Mouse (Mus musculus) limb, embryonic 11.5 days (tissue): ENCODE data around the gene Gm45799. TPM values are rescaled to one million over a fixed set of nuclear protein-coding genes. Genes with fewer than 3 reads are reported as not detected.

Source experiments
- ATAC-seq: fragments of 200-750 bp; cut with Nextera tagmentation; 2 replicates; pipeline ENCODE4 v1.8.0; 2017; ENCODE audit warnings: low read depth; ENCODE audit not compliant: insufficient number of reproducible peaks, low FRiP score, low TSS enrichment
- DNase-seq: peaks from one replicate; pipeline ENCODE4 v3.0.0-alpha.2; 2015; ENCODE audit warnings: low spot score
- H3K27ac ChIP-seq: fragments of 300-500 bp; sonication (generic); replicated peaks from 2 replicates; pipeline ENCODE4 v1.5.1; 2014; ENCODE audit warnings: low read depth, mild to moderate bottlenecking, low read length
- H3K27me3 ChIP-seq: fragments of 300-500 bp; sonication (generic); 2 replicates; pipeline ENCODE4 v1.6.1; 2014; ENCODE audit warnings: mild to moderate bottlenecking, low read length, mixed read lengths; ENCODE audit not compliant: control insufficient read depth, insufficient read depth
- H3K36me3 ChIP-seq: fragments of 300-500 bp; sonication (generic); 2 replicates; pipeline ENCODE4 v1.6.1; 2014; ENCODE audit warnings: mild to moderate bottlenecking, low read length, moderate library complexity, mixed read lengths; ENCODE audit not compliant: control insufficient read depth, insufficient read depth
- H3K4me1 ChIP-seq: fragments of 300-500 bp; sonication (generic); 2 replicates; pipeline ENCODE4 v1.6.1; 2014; ENCODE audit warnings: low read length, mixed read lengths; ENCODE audit not compliant: control insufficient read depth, insufficient read depth
- H3K4me2 ChIP-seq: fragments of 300-500 bp; sonication (generic); 2 replicates; pipeline ENCODE4 v1.6.1; 2014; ENCODE audit warnings: low read depth, mild to moderate bottlenecking, moderate library complexity; ENCODE audit not compliant: severe bottlenecking
- H3K4me3 ChIP-seq: fragments of 300-500 bp; sonication (generic); 2 replicates; pipeline ENCODE4 v1.5.1; 2014; ENCODE audit warnings: low read depth, low read length
- H3K9ac ChIP-seq: fragments of 300-500 bp; sonication (generic); 2 replicates; pipeline ENCODE4 v1.6.1; 2014; ENCODE audit warnings: mild to moderate bottlenecking, low read length
- H3K9me3 ChIP-seq: fragments of 300-500 bp; sonication (generic); 2 replicates; pipeline ENCODE4 v1.6.1; 2016; ENCODE audit warnings: low read length; ENCODE audit not compliant: control insufficient read depth
- WGBS: fragments of 180-500 bp; shearing (Covaris S2); extraction: QIAGEN DNeasy Blood & Tissue Kit; methylation state at CpG from one replicate; pipeline ENCODE4 v1.1.7; 2014; 5-methylcytosine and 5-hydroxymethylcytosine counted together
- polyA plus RNA-seq: library from polyadenylated mRNA; unstranded; fragments of >200 nt; fragmentation: Nextera tagmentation; extraction: Ambion mirVana; gene quantifications from 2 replicates; pipeline ENCODE4 v1.2.1, GENCODE M21; 2014

Gm45799 gene
- polyA plus RNA-seq, 1 experiment from 2014 or later = 15.1 TPM

DNA sequence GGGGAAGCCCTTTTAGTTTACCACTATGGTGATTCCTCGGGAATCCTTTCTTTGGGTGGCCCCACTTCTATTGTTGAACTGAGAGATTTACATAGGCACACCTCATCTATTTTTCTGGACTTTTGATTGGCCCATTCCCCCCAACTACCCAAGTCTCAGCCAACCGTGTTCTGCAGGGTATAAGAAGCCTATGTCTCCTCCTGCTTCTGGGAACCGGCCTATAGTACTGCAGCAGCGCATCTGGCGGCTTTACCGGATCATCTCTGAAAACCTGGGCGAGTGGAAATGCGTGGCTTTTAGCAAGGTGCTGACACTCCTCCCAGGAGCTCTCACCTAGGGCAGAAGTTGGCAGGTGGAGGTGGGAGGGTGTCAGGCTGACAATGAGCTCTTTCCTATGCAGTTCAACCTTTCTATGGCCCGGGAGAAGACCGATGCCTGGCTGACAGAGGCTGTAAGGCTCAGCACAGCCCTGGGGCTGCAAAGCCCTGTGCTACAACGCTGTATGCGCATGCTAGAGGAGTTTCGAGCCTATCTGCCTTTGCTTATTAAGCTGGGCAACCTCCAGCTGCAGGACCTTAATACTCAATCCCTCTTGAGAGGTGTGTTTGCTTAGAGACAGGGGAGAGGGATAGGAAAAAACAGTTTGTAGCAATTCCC, 45.3 kb downstream of the Gm45799 start:
- Histone ChIP-seq H3K4me2 (no peak overlapping the region), H3K9ac (no peak overlapping the region), H3K4me3 (no peak overlapping the region), H3K36me3 (no peaks in the 10 kb centered on the region), H3K27me3 (no peaks in the 10 kb centered on the region), H3K9me3 (no peaks in the 10 kb centered on the region), H3K4me1 (no peaks in the 10 kb centered on the region), H3K27ac (no peak overlapping the region)
- DNase-seq (peak; percentile 24), ATAC-seq (no peak; the same call in 1 of the 2 replicates)
- WGBS = 15% methylated on average over 13 of the region's 13 CpGs

DNA sequence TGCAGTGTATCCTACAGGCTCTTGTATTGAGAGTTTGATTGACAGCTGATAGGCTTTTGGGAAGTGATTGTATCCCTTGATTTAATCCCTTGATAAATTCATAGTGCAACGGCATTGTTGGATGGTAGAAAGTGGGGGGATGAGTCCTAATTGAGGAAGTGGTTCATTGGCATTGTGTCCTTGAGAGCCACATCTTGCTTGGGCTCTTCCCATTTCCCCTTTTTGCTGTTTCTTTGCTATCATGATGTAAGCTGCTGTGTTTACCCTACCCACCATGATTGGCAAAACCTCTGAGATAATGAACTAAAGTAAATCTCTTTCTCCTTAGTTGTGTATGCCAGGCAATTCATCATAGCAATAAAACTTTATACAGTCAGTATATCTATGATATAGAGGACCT, 50.5 kb downstream of the Gm45799 start:
- Histone ChIP-seq H3K4me3 (no peak overlapping the region), H3K27ac (no peak overlapping the region), H3K9me3 (no peaks in the 10 kb centered on the region), H3K4me1 (no peaks in the 10 kb centered on the region), H3K27me3 (no peaks in the 10 kb centered on the region), H3K9ac (no peak overlapping the region), H3K36me3 (no peaks in the 10 kb centered on the region), H3K4me2 (no peak overlapping the region)
- ATAC-seq (no peak), DNase-seq (no peak)
- WGBS = 86% methylated on average over 1 of the region's 1 CpGs

DNA sequence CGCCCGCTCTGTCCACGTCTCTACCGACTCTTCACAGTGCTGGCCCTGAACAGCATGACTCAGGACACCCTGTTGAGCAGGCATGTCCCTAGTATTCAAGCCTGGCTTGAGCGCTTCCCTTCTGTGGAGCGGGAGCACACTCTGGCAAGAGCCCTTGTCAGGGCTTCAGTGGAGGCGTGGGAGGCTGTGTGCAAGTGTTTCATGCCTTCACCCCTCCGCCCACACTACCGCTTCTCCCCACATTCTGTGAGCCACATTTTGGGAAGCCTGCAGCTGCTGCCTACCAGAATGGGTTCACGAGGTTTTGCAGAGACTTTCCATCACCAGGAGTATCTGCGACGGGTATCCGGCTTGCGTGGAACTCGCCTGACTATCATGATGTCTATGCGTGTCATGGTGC, 62.8 kb downstream of the Gm45799 start:
- DNase-seq (no peak), ATAC-seq (no peak)
- WGBS = 84% methylated on average over 16 of the region's 16 CpGs
- no peak overlapping the region for H3K4me3 ChIP-seq
- no peaks in the 10 kb centered on the region for H3K27me3 ChIP-seq
- no peaks in the 10 kb centered on the region for H3K36me3 ChIP-seq
- no peaks in the 10 kb centered on the region for H3K4me1 ChIP-seq
- H3K4me2 ChIP-seq = no peak overlapping the region
- H3K27ac ChIP-seq = no peak overlapping the region
- H3K9me3 ChIP-seq = no peaks in the 10 kb centered on the region
- H3K9ac ChIP-seq = no peak overlapping the region

- no peaks in the 10 kb centered on the region for H3K9me3 ChIP-seq
- no peak overlapping the region for H3K27ac ChIP-seq
- no peak overlapping the region for H3K4me2 ChIP-seq
- H3K36me3 ChIP-seq = no peaks in the 10 kb centered on the region
- no peaks in the 10 kb centered on the region for H3K27me3 ChIP-seq
- DNase-seq = no peak
- no peak overlapping the region for H3K9ac ChIP-seq
- ATAC-seq = no peak
- no peaks in the 10 kb centered on the region for H3K4me1 ChIP-seq
- 90% methylated on average over 4 of the region's 4 CpGs for WGBS
- H3K4me3 ChIP-seq = no peak overlapping the region
Observed at GRCm38 (mm10) chr7:105703816-105704215, 63.5 kb downstream of the Gm45799 start.

- Histone ChIP-seq H3K9me3 (no peaks in the 10 kb centered on the region), H3K4me3 (no peak overlapping the region), H3K9ac (no peak overlapping the region), H3K4me1 (no peaks in the 10 kb centered on the region), H3K4me2 (no peak overlapping the region), H3K27me3 (no peaks in the 10 kb centered on the region), H3K36me3 (no peaks in the 10 kb centered on the region), H3K27ac (no peak overlapping the region)
- WGBS = 88% methylated on average over 5 of the region's 5 CpGs
- DNase-seq = no peak
- no peak for ATAC-seq
Observed at GRCm38 (mm10) chr7:105708733-105709132, 68.4 kb downstream of the Gm45799 start.

GRCm38 (mm10) chr7:105715366-105715765, 75.0 kb downstream of the Gm45799 start:
- DNase-seq (no peak), ATAC-seq (no peak)
- no peaks in the 10 kb centered on the region for H3K4me1 ChIP-seq
- H3K9ac ChIP-seq = no peak overlapping the region
- no peaks in the 10 kb centered on the region for H3K27me3 ChIP-seq
- H3K4me2 ChIP-seq = no peak overlapping the region
- H3K27ac ChIP-seq = no peak overlapping the region
- no peaks in the 10 kb centered on the region for H3K9me3 ChIP-seq
- WGBS = 62% methylated on average over 3 of the region's 3 CpGs
- no peaks in the 10 kb centered on the region for H3K36me3 ChIP-seq
- H3K4me3 ChIP-seq = no peak overlapping the region

- no peaks in the 10 kb centered on the region for H3K4me1 ChIP-seq
- 77% methylated on average over 2 of the region's 2 CpGs for WGBS
- H3K36me3 ChIP-seq = no peaks in the 10 kb centered on the region
- H3K4me3 ChIP-seq = no peak overlapping the region
- H3K9ac ChIP-seq = no peak overlapping the region
- no peaks in the 10 kb centered on the region for H3K9me3 ChIP-seq
- no peak for DNase-seq
- ATAC-seq = no peak
- no peak overlapping the region for H3K4me2 ChIP-seq
- H3K27ac ChIP-seq = no peak overlapping the region
- H3K27me3 ChIP-seq = no peaks in the 10 kb centered on the region
Observed at GRCm38 (mm10) chr7:105721916-105722315, 81.6 kb downstream of the Gm45799 start.

DNA sequence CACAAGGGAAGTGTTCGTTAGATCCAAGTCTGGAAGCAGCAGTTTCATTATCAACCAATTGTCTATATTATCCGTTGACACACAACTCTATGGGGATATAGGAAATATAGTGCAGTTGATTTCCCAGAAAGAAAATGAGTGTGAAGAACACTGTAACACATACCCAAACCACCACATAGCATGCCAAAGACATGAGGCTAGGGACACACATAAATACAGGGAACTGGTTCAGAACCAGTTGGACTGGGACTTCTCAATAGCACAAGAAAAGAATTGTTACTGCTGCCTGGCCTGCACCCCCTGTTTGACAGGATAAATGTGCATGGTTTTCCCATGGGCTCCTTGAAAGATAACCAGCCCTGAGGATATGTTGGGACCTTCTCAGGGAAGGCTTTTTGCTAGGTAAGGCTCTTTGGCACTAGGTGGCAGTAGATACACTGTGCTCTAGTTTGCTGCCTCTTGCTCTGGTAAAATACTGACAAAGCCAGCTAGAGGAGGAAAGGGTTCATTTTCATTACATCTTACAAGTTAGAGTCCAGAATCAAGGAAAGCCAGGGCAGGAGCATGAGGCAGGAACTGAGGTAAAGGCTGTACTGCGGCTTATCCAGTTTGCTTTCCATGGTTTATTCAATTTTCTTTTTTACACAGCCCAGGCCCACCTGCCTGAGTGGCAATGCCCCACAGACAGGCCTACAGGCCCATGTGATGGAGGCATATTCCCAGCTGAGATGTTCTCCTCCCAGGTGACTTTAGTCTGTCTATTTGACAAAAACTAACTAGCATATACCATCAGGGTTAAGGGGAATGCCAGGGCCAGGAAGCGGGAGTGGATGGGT, 86.0 kb downstream of the Gm45799 start:
- H3K9ac ChIP-seq = no peak overlapping the region
- WGBS = 83% methylated on average over 4 of the region's 4 CpGs
- no peaks in the 10 kb centered on the region for H3K9me3 ChIP-seq
- no peak overlapping the region for H3K4me2 ChIP-seq
- peak; percentile 65; the same call in 1 of the 2 replicates for ATAC-seq
- no peak overlapping the region for H3K4me3 ChIP-seq
- H3K27ac ChIP-seq = no peak overlapping the region
- DNase-seq = peak; percentile 39
- H3K36me3 ChIP-seq = no peaks in the 10 kb centered on the region
- H3K4me1 ChIP-seq = no peaks in the 10 kb centered on the region
- H3K27me3 ChIP-seq = no peaks in the 10 kb centered on the region
